Mouse (Mus musculus): ENCODE measurements around the gene Tmem266. TPM values are rescaled to one million over a fixed set of nuclear protein-coding genes. Genes with fewer than 3 reads are reported as not detected.

Gene Tmem266
- polyA plus RNA-seq, 1 experiment from 2014 or later: 0.18 TPM

DNA sequence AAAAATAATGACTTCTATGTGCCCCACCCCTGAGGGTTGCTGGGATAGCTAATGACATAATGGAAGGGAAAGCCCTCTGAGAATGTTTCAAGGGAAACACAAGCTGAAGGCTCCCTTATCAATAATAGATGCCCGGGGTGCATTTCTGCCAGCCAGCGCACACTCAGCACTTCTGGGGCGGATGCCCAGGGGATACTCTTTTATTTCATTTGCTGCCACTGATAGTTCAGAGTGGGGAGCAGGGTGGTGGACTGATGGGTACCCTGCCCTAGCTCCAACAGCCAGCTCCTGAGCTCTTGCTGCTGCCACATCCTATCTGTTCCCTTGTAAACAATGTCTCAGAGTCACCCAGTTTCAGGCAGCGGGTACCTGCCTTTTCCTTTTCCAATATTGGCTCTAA, 120.8 kb downstream of the Tmem266 start:
- H3K9me3 ChIP-seq (replicated peaks; ENCODE audit: control insufficient read depth, low read length): no peaks in the 10 kb centered on the region
- H3K36me3 ChIP-seq (ENCODE audit: control insufficient read depth, insufficient read depth): no peaks in the 10 kb centered on the region
- no peaks in the 10 kb centered on the region for H3K4me1 ChIP-seq (ENCODE audit: control insufficient read depth, insufficient read depth, low read length)
- no peak overlapping the region for H3K9ac ChIP-seq (ENCODE audit: low read length)
- WGBS: 84% methylated on average over 4 of the region's 4 CpGs
- H3K4me2 ChIP-seq (ENCODE audit: low read depth, low read length): no peak overlapping the region
- H3K27ac ChIP-seq (ENCODE audit: low read length): no peak overlapping the region
- H3K27me3 ChIP-seq (ENCODE audit: control insufficient read depth, insufficient read depth, low read length): no peaks in the 10 kb centered on the region
- ATAC-seq (replicated peaks; ENCODE audit: extremely low read depth, insufficient read depth, low FRiP score): no peak
- no peak overlapping the region for H3K4me3 ChIP-seq (ENCODE audit: low read length)

DNA sequence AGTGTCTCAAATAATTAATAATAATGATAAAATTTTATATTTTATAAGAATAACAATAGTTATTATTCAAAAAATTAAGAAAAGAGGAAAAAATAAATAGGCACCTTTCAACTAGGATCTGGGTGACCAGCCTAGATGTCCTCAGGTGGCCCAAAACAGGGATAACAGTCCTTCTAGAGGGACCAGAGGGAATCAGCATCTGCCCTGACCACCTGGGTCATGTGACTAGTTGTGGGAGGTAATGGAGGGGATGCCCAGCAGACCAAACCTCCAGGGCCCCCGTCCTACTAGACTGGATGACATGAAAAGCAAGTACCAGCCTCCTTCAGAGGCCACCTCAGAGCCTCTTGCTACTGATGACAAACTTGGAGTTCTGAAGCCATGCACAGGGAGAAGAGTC, 122.4 kb downstream of the Tmem266 start:
- H3K4me1 ChIP-seq (ENCODE audit: control insufficient read depth, insufficient read depth, low read length): no peaks in the 10 kb centered on the region
- H3K4me2 ChIP-seq (ENCODE audit: low read depth, low read length): no peak overlapping the region
- H3K4me3 ChIP-seq (ENCODE audit: low read length): no peak overlapping the region
- ATAC-seq (replicated peaks; ENCODE audit: extremely low read depth, insufficient read depth, low FRiP score): no peak
- no peaks in the 10 kb centered on the region for H3K9me3 ChIP-seq (replicated peaks; ENCODE audit: control insufficient read depth, low read length)
- WGBS: 65% methylated on average over 1 of the region's 1 CpGs
- no peaks in the 10 kb centered on the region for H3K27me3 ChIP-seq (ENCODE audit: control insufficient read depth, insufficient read depth, low read length)
- no peaks in the 10 kb centered on the region; the same call in 1 of the 2 replicates for H3K36me3 ChIP-seq (ENCODE audit: control insufficient read depth, insufficient read depth)
- no peak overlapping the region for H3K27ac ChIP-seq (ENCODE audit: low read length)
- H3K9ac ChIP-seq (ENCODE audit: low read length): no peak overlapping the region

DNA sequence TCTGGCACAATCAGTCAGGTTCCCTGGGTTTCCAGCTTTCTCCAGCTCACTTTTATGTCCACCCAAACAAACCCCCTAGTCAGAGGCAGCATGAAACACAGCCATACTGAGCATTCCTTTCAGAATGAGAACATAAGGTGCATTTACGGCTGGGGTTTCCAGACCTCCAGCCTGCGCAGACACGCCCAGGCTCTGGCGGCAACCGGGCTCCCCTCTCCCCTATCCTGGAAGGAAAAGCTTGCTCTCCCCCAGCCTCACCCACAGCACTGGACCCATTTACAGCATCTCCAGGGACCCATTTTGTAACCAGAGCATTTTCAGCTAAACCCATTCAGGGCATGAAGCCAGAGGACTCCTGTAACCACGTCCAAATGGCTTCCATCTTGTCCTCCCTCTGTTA, 123.3 kb downstream of the Tmem266 start:
- 81% methylated on average over 6 of the region's 6 CpGs for WGBS
- no peaks in the 10 kb centered on the region for H3K27me3 ChIP-seq (ENCODE audit: control insufficient read depth, insufficient read depth, low read length)
- no peaks in the 10 kb centered on the region for H3K9me3 ChIP-seq (replicated peaks; ENCODE audit: control insufficient read depth, low read length)
- H3K27ac ChIP-seq (ENCODE audit: low read length): no peak overlapping the region
- H3K4me3 ChIP-seq (ENCODE audit: low read length): no peak overlapping the region
- ATAC-seq (replicated peaks; ENCODE audit: extremely low read depth, insufficient read depth, low FRiP score): no peak
- H3K9ac ChIP-seq (ENCODE audit: low read length): no peak overlapping the region
- H3K4me1 ChIP-seq (ENCODE audit: control insufficient read depth, insufficient read depth, low read length): no peaks in the 10 kb centered on the region
- H3K36me3 ChIP-seq (ENCODE audit: control insufficient read depth, insufficient read depth): no peaks in the 10 kb centered on the region; the same call in 1 of the 2 replicates
- H3K4me2 ChIP-seq (ENCODE audit: low read depth, low read length): no peak overlapping the region

GRCm38 (mm10) chr9:55451426-55451825, 124.7 kb downstream of the Tmem266 start:
- WGBS: 88% methylated on average over 3 of the region's 3 CpGs
- Histone ChIP-seq H3K9ac (ENCODE audit: low read length) (no peak overlapping the region), H3K4me1 (ENCODE audit: control insufficient read depth, insufficient read depth, low read length) (no peaks in the 10 kb centered on the region), H3K4me2 (ENCODE audit: low read depth, low read length) (no peak overlapping the region), H3K27ac (ENCODE audit: low read length) (no peak overlapping the region), H3K4me3 (ENCODE audit: low read length) (no peak overlapping the region), H3K27me3 (ENCODE audit: control insufficient read depth, insufficient read depth, low read length) (no peaks in the 10 kb centered on the region), H3K9me3 (replicated peaks; ENCODE audit: control insufficient read depth, low read length) (no peaks in the 10 kb centered on the region), H3K36me3 (ENCODE audit: control insufficient read depth, insufficient read depth) (no peaks in the 10 kb centered on the region; the same call in 1 of the 2 replicates)
- no peak for ATAC-seq (replicated peaks; ENCODE audit: extremely low read depth, insufficient read depth, low FRiP score)

GRCm38 (mm10) chr9:55452906-55453305, 126.2 kb downstream of the Tmem266 start:
- no peak overlapping the region for H3K27ac ChIP-seq (ENCODE audit: low read length)
- no peaks in the 10 kb centered on the region for H3K4me1 ChIP-seq (ENCODE audit: control insufficient read depth, insufficient read depth, low read length)
- H3K9me3 ChIP-seq (replicated peaks; ENCODE audit: control insufficient read depth, low read length): no peaks in the 10 kb centered on the region
- no peak for ATAC-seq (replicated peaks; ENCODE audit: extremely low read depth, insufficient read depth, low FRiP score)
- no peak overlapping the region for H3K4me2 ChIP-seq (ENCODE audit: low read depth, low read length)
- H3K9ac ChIP-seq (ENCODE audit: low read length): no peak overlapping the region
- no peaks in the 10 kb centered on the region for H3K27me3 ChIP-seq (ENCODE audit: control insufficient read depth, insufficient read depth, low read length)
- H3K36me3 ChIP-seq (ENCODE audit: control insufficient read depth, insufficient read depth): peaks cover 3% of the 10 kb centered on the region; the same call in 1 of the 2 replicates
- no peak overlapping the region for H3K4me3 ChIP-seq (ENCODE audit: low read length)
- WGBS: 94% methylated on average over 1 of the region's 1 CpGs

- Histone ChIP-seq H3K27me3 (ENCODE audit: control insufficient read depth, insufficient read depth, low read length) (no peaks in the 10 kb centered on the region), H3K4me2 (ENCODE audit: low read depth, low read length) (no peak overlapping the region), H3K9ac (ENCODE audit: low read length) (no peak overlapping the region), H3K27ac (ENCODE audit: low read length) (no peak overlapping the region), H3K4me1 (ENCODE audit: control insufficient read depth, insufficient read depth, low read length) (no peaks in the 10 kb centered on the region), H3K9me3 (replicated peaks; ENCODE audit: control insufficient read depth, low read length) (no peaks in the 10 kb centered on the region), H3K36me3 (ENCODE audit: control insufficient read depth, insufficient read depth) (peaks cover 3% of the 10 kb centered on the region; the same call in 1 of the 2 replicates), H3K4me3 (ENCODE audit: low read length) (no peak overlapping the region)
- WGBS: 90% methylated on average over 5 of the region's 5 CpGs
- no peak for ATAC-seq (replicated peaks; ENCODE audit: extremely low read depth, insufficient read depth, low FRiP score)
These were observed 126.7 kb downstream of the Tmem266 start for GRCm38 (mm10) chr9:55453366-55453765.

DNA sequence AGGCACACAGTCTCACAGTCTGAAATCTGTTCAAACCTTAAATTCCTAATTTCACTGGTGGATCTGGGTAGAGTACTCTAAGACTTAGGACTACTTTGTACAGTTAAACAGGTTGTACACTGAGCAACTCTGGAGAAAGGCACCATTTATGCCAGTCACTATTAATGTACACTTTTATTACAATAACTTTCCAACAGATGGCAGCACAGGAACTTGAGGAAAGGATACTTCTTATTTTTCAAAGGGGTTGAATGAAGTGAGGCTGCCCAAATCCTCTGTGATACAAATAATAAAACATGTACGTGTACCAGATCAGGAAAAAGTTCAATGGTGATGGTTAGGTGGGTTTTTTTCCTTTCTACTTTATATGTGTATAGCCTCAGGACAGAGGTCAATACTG, 141.7 kb downstream of the Tmem266 start:
- Histone ChIP-seq H3K4me3 (ENCODE audit: low read length) (no peak overlapping the region), H3K27ac (ENCODE audit: low read length) (no peak overlapping the region), H3K4me1 (ENCODE audit: control insufficient read depth, insufficient read depth, low read length) (no peaks in the 10 kb centered on the region), H3K9me3 (replicated peaks; ENCODE audit: control insufficient read depth, low read length) (no peaks in the 10 kb centered on the region), H3K9ac (ENCODE audit: low read length) (no peak overlapping the region), H3K27me3 (ENCODE audit: control insufficient read depth, insufficient read depth, low read length) (no peaks in the 10 kb centered on the region), H3K4me2 (ENCODE audit: low read depth, low read length) (no peak overlapping the region), H3K36me3 (ENCODE audit: control insufficient read depth, insufficient read depth) (peaks cover 8% of the 10 kb centered on the region)
- WGBS: 57% methylated on average over 1 of the region's 1 CpGs
- ATAC-seq (replicated peaks; ENCODE audit: extremely low read depth, insufficient read depth, low FRiP score): no peak

DNA sequence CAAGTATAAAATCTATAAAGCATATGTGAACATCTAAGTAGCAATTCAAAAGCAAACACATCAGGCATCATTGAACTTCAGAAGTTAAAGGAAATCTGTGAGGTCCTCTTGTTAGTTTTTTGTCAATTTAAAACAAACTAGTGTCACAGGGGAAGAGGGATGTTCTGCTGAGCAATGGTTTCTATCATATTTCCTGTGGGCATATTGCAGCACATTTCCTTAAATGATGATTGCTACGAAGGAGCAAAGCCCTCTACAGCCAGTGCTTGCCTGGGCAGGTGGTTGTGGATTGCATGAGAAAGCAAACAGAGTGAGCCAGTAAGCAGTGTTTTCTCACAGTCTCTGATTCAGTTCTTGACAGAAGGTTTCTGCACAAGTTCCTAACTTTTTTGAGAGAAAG, 149.4 kb downstream of the Tmem266 start:
- no peak for ATAC-seq (replicated peaks; ENCODE audit: extremely low read depth, insufficient read depth, low FRiP score)
- Histone ChIP-seq H3K4me2 (ENCODE audit: low read depth, low read length) (no peak overlapping the region), H3K4me3 (ENCODE audit: low read length) (no peak overlapping the region), H3K9me3 (replicated peaks; ENCODE audit: control insufficient read depth, low read length) (no peaks in the 10 kb centered on the region), H3K27me3 (ENCODE audit: control insufficient read depth, insufficient read depth, low read length) (no peaks in the 10 kb centered on the region), H3K4me1 (ENCODE audit: control insufficient read depth, insufficient read depth, low read length) (no peaks in the 10 kb centered on the region), H3K27ac (ENCODE audit: low read length) (no peak overlapping the region), H3K9ac (ENCODE audit: low read length) (no peak overlapping the region), H3K36me3 (ENCODE audit: control insufficient read depth, insufficient read depth) (peaks cover 7% of the 10 kb centered on the region; the same call in 1 of the 2 replicates)
- 64% methylated on average over 1 of the region's 1 CpGs for WGBS

GRCm38 (mm10) chr9:55478699-55479098, 152.0 kb downstream of the Tmem266 start:
- Histone ChIP-seq H3K9me3 (replicated peaks; ENCODE audit: control insufficient read depth, low read length) (no peaks in the 10 kb centered on the region), H3K4me1 (ENCODE audit: control insufficient read depth, insufficient read depth, low read length) (no peaks in the 10 kb centered on the region), H3K4me2 (ENCODE audit: low read depth, low read length) (no peak overlapping the region), H3K27me3 (ENCODE audit: control insufficient read depth, insufficient read depth, low read length) (no peaks in the 10 kb centered on the region), H3K36me3 (ENCODE audit: control insufficient read depth, insufficient read depth) (peaks cover 7% of the 10 kb centered on the region; the same call in 1 of the 2 replicates), H3K9ac (ENCODE audit: low read length) (no peak overlapping the region), H3K27ac (ENCODE audit: low read length) (no peak overlapping the region), H3K4me3 (ENCODE audit: low read length) (no peak overlapping the region)
- no peak for ATAC-seq (replicated peaks; ENCODE audit: extremely low read depth, insufficient read depth, low FRiP score)

DNA sequence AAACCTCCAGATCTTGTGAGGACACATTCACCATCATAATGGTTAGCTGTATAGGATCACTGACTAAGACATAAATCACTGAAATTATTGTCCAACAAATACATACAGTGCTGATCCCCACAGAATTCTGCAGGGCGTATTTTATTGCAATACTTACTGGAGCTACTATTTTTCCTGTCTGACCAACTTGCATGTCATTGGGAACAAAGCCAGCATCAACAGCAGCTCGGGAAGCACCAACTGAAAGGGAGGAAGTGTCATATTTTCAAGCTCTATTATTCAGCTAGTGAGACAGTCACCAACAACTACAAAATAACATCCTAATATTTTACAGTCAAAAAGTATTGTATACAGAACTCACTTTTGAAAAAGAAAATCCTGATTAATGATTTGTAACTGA, 155.4 kb downstream of the Tmem266 start:
- Histone ChIP-seq H3K27ac (ENCODE audit: low read length) (no peak overlapping the region), H3K27me3 (ENCODE audit: control insufficient read depth, insufficient read depth, low read length) (no peaks in the 10 kb centered on the region), H3K4me2 (ENCODE audit: low read depth, low read length) (no peak overlapping the region), H3K36me3 (ENCODE audit: control insufficient read depth, insufficient read depth) (peaks cover 17% of the 10 kb centered on the region), H3K9ac (ENCODE audit: low read length) (no peak overlapping the region), H3K9me3 (replicated peaks; ENCODE audit: control insufficient read depth, low read length) (no peaks in the 10 kb centered on the region), H3K4me1 (ENCODE audit: control insufficient read depth, insufficient read depth, low read length) (no peaks in the 10 kb centered on the region), H3K4me3 (ENCODE audit: low read length) (no peak overlapping the region)
- no peak for ATAC-seq (replicated peaks; ENCODE audit: extremely low read depth, insufficient read depth, low FRiP score)
- 50% methylated on average over 2 of the region's 2 CpGs for WGBS

Measured in heart, embryonic 16.5 days (tissue).